Mouse (Mus musculus) myocyte (in vitro differentiated cells): ENCODE measurements around the gene Slc25a28. TPM values are rescaled to one million over a fixed set of nuclear protein-coding genes. Genes with fewer than 3 reads are reported as not detected.

Experiments
- H3K27me3 ChIP-seq: one replicate; pipeline ENCODE4 v1.6.1; 2011; ENCODE audit not compliant: control insufficient read depth, insufficient read depth, insufficient read length
- H3K36me3 ChIP-seq: one replicate; pipeline ENCODE4 v1.6.1; 2011; ENCODE audit not compliant: control insufficient read depth, insufficient read depth
- H3K4me2 ChIP-seq: one replicate; pipeline ENCODE4 v1.6.1; 2011; ENCODE audit warnings: low read depth, control low read depth
- H3K4me3 ChIP-seq: one replicate; pipeline ENCODE4 v1.5.1; 2011; ENCODE audit warnings: mild to moderate bottlenecking, control low read depth, moderate library complexity
- H3K79me2 ChIP-seq: one replicate; pipeline ENCODE4 v1.6.1; 2011; ENCODE audit not compliant: control insufficient read depth, insufficient read depth
- H3ac ChIP-seq: one replicate; pipeline ENCODE4 v1.6.1; 2011; ENCODE audit not compliant: control insufficient read depth, insufficient read length
- CEBPB ChIP-seq: IDR thresholded peaks from 2 replicates; pipeline ENCODE4 v1.6.1; 2011; ENCODE audit warnings: mild to moderate bottlenecking, moderate library complexity; ENCODE audit not compliant: poor library complexity, insufficient read depth, severe bottlenecking
- E2F4 ChIP-seq: IDR thresholded peaks from one replicate; pipeline ENCODE4 v1.6.1; 2011; ENCODE audit warnings: mild to moderate bottlenecking, control low read depth, moderate library complexity; ENCODE audit not compliant: insufficient read depth
- MAX ChIP-seq: IDR thresholded peaks from one replicate; pipeline ENCODE4 v1.6.1; 2011; ENCODE audit warnings: low read depth, mild to moderate bottlenecking, control low read depth
- MYOD1 ChIP-seq, 3 experiments: IDR thresholded peaks; one replicate each; pipeline ENCODE4 v1.6.1; 2011; ENCODE audit warnings: control low read depth in 2 of 3, low read depth in 2 of 3, mild to moderate bottlenecking in 2 of 3, moderate library complexity in 1 of 3; ENCODE audit not compliant: insufficient read length in 2 of 3, control insufficient read depth in 1 of 3
- MYOG ChIP-seq, 3 experiments: IDR thresholded peaks; one replicate each; pipeline ENCODE4 v1.6.1; 2011; ENCODE audit warnings: control low read depth in 2 of 3, low read depth in 2 of 3, mild to moderate bottlenecking in 2 of 3; ENCODE audit not compliant: insufficient read length in 2 of 3, control insufficient read depth in 1 of 3, insufficient read depth in 1 of 3
- POLR2A ChIP-seq: IDR thresholded peaks from one replicate; pipeline ENCODE4 v1.6.1; 2011; ENCODE audit warnings: low read depth, mild to moderate bottlenecking, control low read depth, moderate library complexity; ENCODE audit not compliant: insufficient read length
- POLR2AphosphoS2 ChIP-seq: IDR thresholded peaks from one replicate; pipeline ENCODE4 v1.6.1; 2011; ENCODE audit warnings: low read depth, control low read depth; ENCODE audit not compliant: insufficient read length
- REST ChIP-seq: IDR thresholded peaks from one replicate; pipeline ENCODE4 v1.6.1; 2011; ENCODE audit warnings: mild to moderate bottlenecking, control low read depth, moderate library complexity; ENCODE audit not compliant: insufficient read depth, insufficient read length
- SRF ChIP-seq: IDR thresholded peaks from one replicate; pipeline ENCODE4 v1.6.1; 2011; ENCODE audit warnings: low read depth; ENCODE audit not compliant: control insufficient read depth, insufficient read length
- TCF12 ChIP-seq: IDR thresholded peaks from one replicate; pipeline ENCODE4 v1.6.1; 2011; ENCODE audit warnings: mild to moderate bottlenecking, control low read depth; ENCODE audit not compliant: poor library complexity, insufficient read depth, severe bottlenecking
- TCF3 ChIP-seq: IDR thresholded peaks from one replicate; pipeline ENCODE4 v1.6.1; 2011; ENCODE audit warnings: low read depth, control low read depth; ENCODE audit not compliant: insufficient read length
- USF1 ChIP-seq: IDR thresholded peaks from one replicate; pipeline ENCODE4 v1.6.1; 2011; ENCODE audit warnings: low read depth, mild to moderate bottlenecking, control low read depth, moderate library complexity
- polyA plus RNA-seq: library from polyadenylated mRNA; unstranded; fragments of >200 nt; fragmentation: generic; extraction: Trizol; gene quantifications from one replicate; pipeline ENCODE4 v1.2.1, GENCODE M21; 2012; ENCODE audit warnings: missing spikeins

Gene Slc25a28
- polyA plus RNA-seq, 1 experiment = 25.5 TPM

- H3ac ChIP-seq = no peak overlapping the region
- H3K79me2 ChIP-seq = no peaks in the 10 kb centered on the region
- TF ChIP-seq E2F4 (no peak), CEBPB (no peak)
- H3K4me3 ChIP-seq = no peak overlapping the region
- H3K27me3 ChIP-seq = no peaks in the 10 kb centered on the region
- no peaks in the 10 kb centered on the region for H3K36me3 ChIP-seq
- no peak overlapping the region for H3K4me2 ChIP-seq
Measured at GRCm38 (mm10) chr19:43681541-43681940, 6.9 kb upstream of the Slc25a28 start.

DNA sequence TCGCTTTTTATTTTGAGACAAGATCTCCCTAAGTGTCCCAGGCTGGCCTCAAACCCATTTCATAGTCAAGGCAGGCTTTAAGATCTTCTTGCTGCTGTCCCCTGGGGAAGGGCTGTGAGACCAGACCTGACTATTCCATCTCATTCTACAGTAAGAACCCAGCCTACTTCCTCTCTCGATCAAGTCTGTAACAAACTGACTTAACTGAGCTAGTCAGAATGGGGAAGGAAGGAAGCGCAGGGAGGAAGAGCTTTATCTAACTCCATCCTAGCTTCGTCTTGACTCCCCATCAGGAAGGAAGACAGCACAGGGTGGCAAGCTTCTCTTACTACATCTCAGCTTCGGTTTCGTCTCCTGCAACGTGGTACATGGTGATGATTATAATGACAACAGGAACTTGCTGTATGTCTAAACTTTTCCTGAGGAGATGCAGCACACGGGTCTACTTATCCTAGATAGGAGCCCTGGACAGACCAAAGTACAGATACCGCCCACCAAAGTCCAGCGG, 4.8 kb upstream of the Slc25a28 start:
- H3K79me2 ChIP-seq = no peaks in the 10 kb centered on the region
- TF ChIP-seq TCF12 = no peak
- no peak for TF ChIP-seq USF1
- TF ChIP-seq MAX = no peak
- no peak for TF ChIP-seq POLR2AphosphoS2
- TF ChIP-seq REST = no peak
- TF ChIP-seq SRF = no peak
- TF ChIP-seq E2F4 = no peak
- no peak for TF ChIP-seq POLR2A
- TF ChIP-seq CEBPB = no peak
- no peak for TF ChIP-seq TCF3
- TF ChIP-seq MYOD1 (IDR thresholded peaks at IDR 0.05; ENCODE audit: control insufficient read depth in 1 of 3, insufficient read length in 2 of 3, low read depth in 2 of 3) = no peak
- no peak for TF ChIP-seq MYOG (IDR thresholded peaks at IDR 0.05; ENCODE audit: control insufficient read depth in 1 of 3, insufficient read depth in 1 of 3, insufficient read length in 2 of 3, low read depth in 2 of 3)

DNA sequence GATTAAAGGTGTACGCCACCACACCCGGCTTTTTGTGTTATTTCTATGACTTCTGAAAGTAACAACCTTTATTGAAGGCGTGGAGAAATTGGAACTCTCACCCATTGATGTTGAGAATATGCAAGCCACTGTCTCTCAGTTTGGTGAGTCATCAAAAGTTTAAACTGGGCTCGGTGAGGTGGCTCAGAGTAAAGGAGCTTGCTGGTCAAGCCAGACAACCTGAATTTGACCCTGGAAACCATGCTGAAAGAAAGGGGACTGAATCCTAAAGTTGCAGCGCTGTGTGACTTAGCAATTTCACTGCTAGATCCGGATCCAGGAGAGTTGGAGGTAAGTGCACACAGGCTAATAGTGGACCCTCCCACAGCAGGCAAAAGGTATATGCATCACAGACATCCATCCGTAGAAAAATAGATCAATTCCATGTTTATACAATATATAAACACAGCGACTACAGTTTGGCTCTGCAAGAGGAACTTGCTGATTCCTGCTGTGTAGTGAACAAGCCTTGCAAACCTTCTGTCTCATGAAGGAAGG, 3.9 kb upstream of the Slc25a28 start:
- Histone ChIP-seq H3K4me3 (no peak overlapping the region), H3K36me3 (no peaks in the 10 kb centered on the region), H3ac (no peak overlapping the region), H3K79me2 (peaks cover 6% of the 10 kb centered on the region), H3K4me2 (no peak overlapping the region), H3K27me3 (no peaks in the 10 kb centered on the region)
- TF ChIP-seq TCF3 (no peak), CEBPB (no peak), TCF12 (no peak), REST (no peak), POLR2AphosphoS2 (no peak), USF1 (no peak), SRF (no peak), E2F4 (no peak), MYOD1 (IDR thresholded peaks at IDR 0.05; ENCODE audit: control insufficient read depth in 1 of 3, insufficient read length in 2 of 3, low read depth in 2 of 3) (no peak), MYOG (IDR thresholded peaks at IDR 0.05; ENCODE audit: control insufficient read depth in 1 of 3, insufficient read depth in 1 of 3, insufficient read length in 2 of 3, low read depth in 2 of 3) (no peak), MAX (no peak)

More for the DNA sequence above, 4.8 kb upstream of the Slc25a28 start:
- Histone ChIP-seq H3K36me3 (no peaks in the 10 kb centered on the region), H3ac (no peak overlapping the region), H3K4me3 (no peak overlapping the region), H3K4me2 (no peak overlapping the region), H3K27me3 (no peaks in the 10 kb centered on the region)

- Histone ChIP-seq H3K79me2 (peaks cover 28% of the 10 kb centered on the region), H3K36me3 (no peaks in the 10 kb centered on the region), H3K4me2 (peak overlapping the region; percentile 85), H3K27me3 (no peaks in the 10 kb centered on the region), H3K4me3 (peak overlapping the region; percentile 72), H3ac (peak overlapping the region; percentile 14)
- TF ChIP-seq POLR2A (no peak), TCF3 (no peak), POLR2AphosphoS2 (peak; percentile 15), E2F4 (no peak), REST (no peak), TCF12 (no peak), MYOD1 (IDR thresholded peaks at IDR 0.05; ENCODE audit: control insufficient read depth in 1 of 3, insufficient read length in 2 of 3, low read depth in 2 of 3) (peak in 2 of 3 experiments; percentile 61 to 72), MYOG (IDR thresholded peaks at IDR 0.05; ENCODE audit: control insufficient read depth in 1 of 3, insufficient read depth in 1 of 3, insufficient read length in 2 of 3, low read depth in 2 of 3) (peak in 1 of 3 experiments; percentile 60), USF1 (no peak), CEBPB (peak; percentile 81), SRF (no peak), MAX (no peak)
Measured at GRCm38 (mm10) chr19:43675525-43676400, 1.1 kb upstream of the Slc25a28 start.
